Mouse (Mus musculus) lung, embryonic 16.5 days (tissue): ENCODE results near the gene 1700003E16Rik. TPM values are rescaled to one million over a fixed set of nuclear protein-coding genes. Genes with fewer than 3 reads are reported as not detected.

Experiments used
- ATAC-seq: fragments of 200-750 bp; cut with Nextera tagmentation; 2 replicates; pipeline ENCODE4 v1.8.0; 2017; ENCODE audit warnings: low read depth, mild to moderate bottlenecking, moderate library complexity
- H3K27ac ChIP-seq: fragments of 300-500 bp; sonication (generic); 2 replicates; pipeline ENCODE4 v1.5.1; 2014; ENCODE audit warnings: mild to moderate bottlenecking, control low read depth, low read length
- H3K27me3 ChIP-seq: fragments of 300-500 bp; sonication (generic); 2 replicates; pipeline ENCODE4 v1.6.1; 2014; ENCODE audit warnings: low read depth, low read length, mixed read lengths; ENCODE audit not compliant: control insufficient read depth, insufficient read depth
- H3K36me3 ChIP-seq: fragments of 300-500 bp; sonication (generic); 2 replicates; pipeline ENCODE4 v1.6.1; 2014; ENCODE audit warnings: low read length; ENCODE audit not compliant: control insufficient read depth, insufficient read depth
- H3K4me1 ChIP-seq: fragments of 300-500 bp; sonication (generic); replicated peaks from 2 replicates; pipeline ENCODE4 v1.6.1; 2014; ENCODE audit warnings: low read length, mixed read lengths; ENCODE audit not compliant: control insufficient read depth, insufficient read depth
- H3K4me2 ChIP-seq: fragments of 300-500 bp; sonication (generic); 2 replicates; pipeline ENCODE4 v1.6.1; 2014; ENCODE audit warnings: low read depth, low read length, control low read depth
- H3K4me3 ChIP-seq: fragments of 300-500 bp; sonication (generic); 2 replicates; pipeline ENCODE4 v1.5.1; 2014; ENCODE audit warnings: mild to moderate bottlenecking, low read length, control low read depth
- H3K9ac ChIP-seq: fragments of 300-500 bp; sonication (generic); 2 replicates; pipeline ENCODE4 v1.6.1; 2014; ENCODE audit warnings: low read length, control low read depth
- H3K9me3 ChIP-seq: fragments of 300-500 bp; sonication (generic); 2 replicates; pipeline ENCODE4 v1.6.1; 2016; ENCODE audit warnings: low read length; ENCODE audit not compliant: control insufficient read depth
- WGBS: fragments of 180-500 bp; shearing (Covaris S2); extraction: QIAGEN DNeasy Blood & Tissue Kit; methylation state at CpG from one replicate; pipeline ENCODE4 v1.1.7; 2014; 5-methylcytosine and 5-hydroxymethylcytosine counted together
- polyA plus RNA-seq: library from polyadenylated mRNA; unstranded; fragments of >200 nt; fragmentation: Nextera tagmentation; extraction: Ambion mirVana; gene quantifications from 2 replicates; pipeline ENCODE4 v1.2.1, GENCODE M21; 2015

1700003E16Rik gene
- 11.9 and 15.3 TPM in 2 replicates for polyA plus RNA-seq

DNA sequence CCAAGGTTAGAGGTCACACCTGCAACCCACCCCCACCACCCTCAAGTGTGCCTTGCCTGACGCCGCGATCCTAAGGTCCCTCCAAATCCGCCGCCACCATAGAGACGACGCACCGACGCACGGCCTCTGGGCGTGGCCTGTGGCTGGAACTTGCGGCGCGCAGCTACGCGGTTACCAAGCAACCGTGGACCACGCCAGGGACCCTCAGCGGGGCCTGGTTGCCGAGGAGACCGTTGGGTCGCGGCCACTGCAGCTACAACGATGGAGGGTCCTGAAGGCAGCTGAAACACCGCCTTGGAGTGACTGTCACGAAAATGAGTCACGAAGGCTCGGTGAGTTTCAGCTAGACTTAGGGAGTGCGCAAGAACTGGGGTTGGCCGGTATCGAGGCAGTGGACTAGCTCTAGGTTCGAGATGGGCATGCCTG lies at the start of gene 1700003E16Rik, which contains the start of gene Wdr54:
Gene 1700003E16Rik (plus strand): TSS at position 146 of the 426 bp plus-strand sequence.
Gene Wdr54 (minus strand): TSS at position 139 of the 426 bp plus-strand sequence.
- Histone ChIP-seq H3K9ac (peak within 1 kb of the TSS; percentile 54), H3K27ac (no peak within 1 kb of the TSS), H3K4me2 (peak within 1 kb of the TSS; percentile 81), H3K27me3 (peaks cover 7% of the 10 kb centered on the region), H3K9me3 (no peaks in the 10 kb centered on the region), H3K4me3 (peak within 1 kb of the TSS; percentile 56), H3K36me3 (peaks cover 6% of the 10 kb centered on the region; the same call in 1 of the 2 replicates), H3K4me1 (peaks cover 8% of the 10 kb centered on the region)
- peak; percentile 83 for ATAC-seq
- 2% methylated on average over 32 of the region's 32 CpGs for WGBS

DNA sequence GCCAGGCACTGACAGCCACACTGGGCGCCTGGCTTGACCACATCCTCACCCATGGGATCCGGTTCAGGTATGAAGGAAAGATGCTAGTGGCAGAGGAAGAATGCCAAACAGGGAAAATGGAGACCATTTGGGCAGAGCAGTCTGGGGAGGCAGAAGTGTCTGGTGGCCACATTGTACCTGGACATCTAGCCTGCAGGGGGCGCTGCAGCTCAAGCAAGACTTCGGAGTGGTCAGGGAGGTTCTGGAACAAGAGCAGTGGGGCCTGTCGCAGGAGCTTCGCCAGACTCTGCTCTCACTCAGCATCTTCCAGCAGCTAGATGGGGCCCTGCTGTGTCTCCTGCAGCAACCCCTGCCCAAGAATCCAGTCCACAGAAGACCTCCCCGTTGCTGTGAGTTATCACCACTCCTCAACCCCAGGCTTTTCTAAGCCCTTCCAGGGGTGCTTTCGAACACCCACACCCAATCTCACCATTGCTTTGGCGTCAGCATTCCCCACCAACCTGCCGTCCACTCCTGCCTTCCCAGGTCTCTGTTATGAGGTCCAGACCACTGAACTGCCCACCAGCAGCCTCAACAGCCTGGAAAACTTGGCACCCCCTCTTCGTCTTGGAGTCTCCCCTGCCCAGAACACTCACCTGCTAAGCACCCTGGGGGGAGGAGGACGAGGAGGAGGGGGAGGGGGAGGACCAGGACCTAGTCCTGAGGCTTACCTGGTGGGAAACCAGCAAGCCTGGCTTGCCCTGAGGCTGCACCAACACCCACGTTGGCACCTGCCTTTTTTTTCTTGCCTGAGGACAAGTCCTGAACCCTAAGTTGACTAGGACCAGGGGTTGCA lies 48.4 kb upstream of the 1700003E16Rik start:
- ATAC-seq: peak; percentile 25
- no peak overlapping the region for H3K27ac ChIP-seq
- no peaks in the 10 kb centered on the region for H3K27me3 ChIP-seq

DNA sequence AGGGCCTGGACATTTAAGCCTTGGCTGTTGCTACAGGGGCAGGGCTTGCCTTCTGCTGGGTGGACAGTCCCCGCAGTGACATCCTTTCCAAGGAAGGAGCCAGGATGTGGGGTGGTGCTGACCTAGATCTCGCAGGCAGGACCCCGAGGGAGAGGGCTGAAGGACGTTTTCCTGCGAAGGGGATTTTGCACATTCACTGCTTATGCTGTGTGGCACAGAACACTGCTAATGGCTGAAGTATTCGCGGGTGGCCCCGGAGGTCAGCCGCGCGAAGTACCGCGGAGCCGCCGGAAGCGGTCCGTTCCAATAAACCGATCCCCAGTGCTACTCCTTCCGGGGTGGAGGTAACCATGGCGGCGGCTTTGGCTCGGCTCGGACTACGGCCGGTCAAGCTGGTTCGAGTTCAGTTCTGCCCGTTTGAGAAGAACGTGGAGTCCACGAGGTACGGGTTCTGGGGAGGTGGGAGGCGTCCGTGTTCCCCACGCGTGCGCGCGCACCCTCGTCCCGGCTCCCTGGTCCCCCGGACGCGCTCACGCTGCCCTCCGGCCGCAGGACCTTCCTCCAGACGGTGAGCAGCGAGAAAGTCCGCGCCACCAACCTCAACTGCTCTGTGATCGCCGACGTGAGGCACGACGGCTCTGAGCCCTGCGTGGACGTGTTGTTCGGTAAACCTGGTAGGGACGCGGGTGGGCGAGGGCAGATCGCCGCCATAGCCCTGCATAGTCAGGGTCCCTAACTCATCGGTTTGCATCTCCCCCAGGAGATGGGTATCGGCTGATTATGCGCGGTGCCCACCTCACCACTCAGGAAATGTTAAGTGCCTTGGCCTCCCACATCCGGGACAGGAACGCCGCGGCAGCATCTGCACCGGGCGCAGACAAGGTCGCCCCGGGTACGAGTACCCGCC lies 47.2 kb upstream of the 1700003E16Rik start, which contains the start of gene Mrpl53:
Gene Mrpl53 (plus strand): TSS at position 279 of the 907 bp plus-strand sequence.
- Histone ChIP-seq H3K27ac (peak within 1 kb of the TSS; percentile 86), H3K27me3 (no peaks in the 10 kb centered on the region), H3K9ac (peak within 1 kb of the TSS; percentile 88), H3K4me3 (peak within 1 kb of the TSS; percentile 78), H3K4me2 (peak within 1 kb of the TSS; percentile 64), H3K9me3 (no peaks in the 10 kb centered on the region), H3K4me1 (peaks cover 15% of the 10 kb centered on the region), H3K36me3 (no peaks in the 10 kb centered on the region; the same call in 1 of the 2 replicates)
- WGBS: under 1% methylated on average over 76 of the region's 76 CpGs
- peak; percentile 89 for ATAC-seq

More for the DNA sequence above, 48.4 kb upstream of the 1700003E16Rik start:
- Histone ChIP-seq H3K36me3 (no peaks in the 10 kb centered on the region; the same call in 1 of the 2 replicates), H3K9ac (peak overlapping the region; percentile 88), H3K9me3 (no peaks in the 10 kb centered on the region), H3K4me1 (peaks cover 21% of the 10 kb centered on the region), H3K4me2 (peak overlapping the region; percentile 64), H3K4me3 (peak overlapping the region; percentile 78)
- WGBS: 40% methylated on average over 13 of the region's 13 CpGs

DNA sequence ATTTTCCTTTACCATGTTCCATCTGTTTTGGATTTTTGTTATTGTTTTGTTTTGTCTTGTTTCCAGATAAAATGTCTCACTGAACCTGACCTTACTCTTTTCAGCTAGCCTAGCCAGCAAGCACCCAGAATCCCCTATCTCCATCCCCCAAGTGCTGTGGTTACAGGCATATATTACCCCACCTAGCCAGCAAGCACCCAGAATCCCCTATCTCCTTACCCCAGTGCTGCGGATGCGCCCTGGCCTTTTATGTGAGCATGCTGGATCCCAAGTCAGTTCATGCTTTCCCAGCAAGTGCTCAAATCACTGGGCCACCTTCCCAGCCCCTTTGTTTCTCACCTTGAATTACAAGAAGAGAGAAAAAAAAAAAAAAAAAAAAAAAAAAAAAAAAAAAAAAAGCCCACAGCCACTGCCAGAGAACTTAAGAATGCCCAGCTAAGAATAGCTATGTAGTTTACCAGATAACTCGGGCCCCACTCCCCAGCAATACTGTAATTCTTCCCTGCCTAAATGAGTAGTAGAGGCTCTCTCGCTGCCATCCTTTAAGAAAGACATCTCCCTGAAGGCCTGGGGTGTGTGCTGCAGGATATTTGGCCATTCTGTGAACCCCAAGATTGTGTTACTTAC lies 44.6 kb upstream of the 1700003E16Rik start:
- H3K36me3 ChIP-seq: no peaks in the 10 kb centered on the region; the same call in 1 of the 2 replicates
- no peak overlapping the region for H3K27ac ChIP-seq
- no peak for ATAC-seq
- no peak overlapping the region for H3K4me3 ChIP-seq
- no peaks in the 10 kb centered on the region for H3K27me3 ChIP-seq
- 81% methylated on average over 4 of the region's 4 CpGs for WGBS
- H3K4me2 ChIP-seq: no peak overlapping the region
- H3K9ac ChIP-seq: no peak overlapping the region
- peaks cover 26% of the 10 kb centered on the region for H3K4me1 ChIP-seq
- H3K9me3 ChIP-seq: no peaks in the 10 kb centered on the region

DNA sequence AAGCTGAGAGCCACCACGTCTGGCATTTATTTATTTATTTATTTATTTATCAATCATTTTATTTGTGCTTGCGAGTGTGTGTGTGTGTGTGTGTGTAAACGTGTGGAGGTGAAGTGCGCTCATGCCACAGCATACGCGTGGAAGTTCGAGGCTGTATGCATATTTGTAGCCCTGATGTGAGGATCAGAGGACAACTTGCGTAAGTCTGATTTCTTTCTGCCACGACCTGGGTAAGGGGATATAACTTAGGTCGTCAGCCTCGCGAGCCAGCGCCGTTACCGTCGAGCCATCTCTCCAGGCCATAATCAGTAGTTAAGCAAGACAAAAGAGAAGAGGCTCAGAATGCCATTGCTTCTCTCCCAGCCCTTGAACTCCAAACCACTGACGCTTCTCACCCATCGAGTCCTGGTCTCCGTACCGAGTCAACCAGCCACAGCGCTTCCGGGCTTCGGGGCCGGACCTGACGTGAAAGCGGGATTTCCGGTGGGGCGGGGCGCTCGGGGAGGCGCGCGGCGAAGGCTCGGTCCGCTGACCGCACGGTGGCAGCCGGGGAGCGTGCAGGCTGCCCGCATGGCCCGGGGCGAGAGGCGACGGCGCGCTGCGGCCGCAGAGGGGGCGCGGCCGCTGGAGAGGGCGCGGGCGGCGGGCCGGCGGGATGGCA lies 41.1 kb upstream of the 1700003E16Rik start, which contains the start of gene Mogs:
Gene Mogs (plus strand): TSS at position 486 of the 661 bp plus-strand sequence.
- WGBS: 1% methylated on average over 44 of the region's 58 CpGs
- ATAC-seq: peak; percentile 94

DNA sequence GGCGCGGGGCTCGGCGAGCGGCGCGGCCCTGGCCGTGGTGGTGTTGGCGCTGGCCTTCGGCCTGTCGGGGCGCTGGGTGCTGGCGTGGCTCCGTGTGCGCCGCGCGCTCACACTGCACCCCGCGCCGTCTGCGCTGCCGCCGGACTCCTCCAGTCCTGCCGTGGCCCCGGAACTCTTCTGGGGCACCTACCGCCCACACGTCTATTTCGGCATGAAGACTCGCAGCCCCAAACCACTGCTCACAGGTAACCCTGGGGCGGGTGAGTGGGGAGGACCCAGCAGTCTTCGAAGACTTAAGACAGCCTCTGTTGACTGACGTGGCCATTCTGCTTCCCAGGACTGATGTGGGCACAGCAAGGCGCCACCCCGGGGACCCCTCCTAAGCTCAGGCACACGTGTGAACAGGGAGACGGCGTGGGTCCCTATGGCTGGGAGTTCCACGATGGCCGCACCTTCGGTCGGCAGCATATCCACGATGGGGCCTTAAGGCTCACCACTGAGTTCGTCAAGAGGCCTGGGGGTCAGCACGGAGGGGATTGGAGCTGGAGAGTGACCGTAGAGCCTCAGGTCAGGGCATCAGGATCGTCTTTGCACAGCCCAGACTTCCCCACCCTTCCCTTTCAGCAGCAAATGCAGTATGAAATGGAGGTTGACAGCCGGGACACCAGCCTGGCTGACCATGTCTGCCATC lies 40.4 kb upstream of the 1700003E16Rik start:
- Histone ChIP-seq H3K9ac (peak overlapping the region; percentile 90), H3K4me1 (peaks cover 27% of the 10 kb centered on the region), H3K9me3 (no peaks in the 10 kb centered on the region), H3K27ac (peak overlapping the region; percentile 69), H3K4me2 (peak overlapping the region; percentile 93), H3K27me3 (no peaks in the 10 kb centered on the region), H3K4me3 (peak overlapping the region; percentile 71), H3K36me3 (peaks cover 20% of the 10 kb centered on the region)
- ATAC-seq: peak; percentile 37; the same call in 1 of the 2 replicates
- WGBS: 1% methylated on average over 30 of the region's 48 CpGs

More for the DNA sequence above, 41.1 kb upstream of the 1700003E16Rik start, which contains the start of gene Mogs:
- Histone ChIP-seq H3K9me3 (no peaks in the 10 kb centered on the region), H3K36me3 (peaks cover 20% of the 10 kb centered on the region), H3K4me3 (peak within 1 kb of the TSS; percentile 71), H3K4me1 (peaks cover 25% of the 10 kb centered on the region), H3K9ac (peak within 1 kb of the TSS; percentile 90), H3K27ac (peak within 1 kb of the TSS; percentile 76), H3K27me3 (no peaks in the 10 kb centered on the region), H3K4me2 (peak within 1 kb of the TSS; percentile 93)

DNA sequence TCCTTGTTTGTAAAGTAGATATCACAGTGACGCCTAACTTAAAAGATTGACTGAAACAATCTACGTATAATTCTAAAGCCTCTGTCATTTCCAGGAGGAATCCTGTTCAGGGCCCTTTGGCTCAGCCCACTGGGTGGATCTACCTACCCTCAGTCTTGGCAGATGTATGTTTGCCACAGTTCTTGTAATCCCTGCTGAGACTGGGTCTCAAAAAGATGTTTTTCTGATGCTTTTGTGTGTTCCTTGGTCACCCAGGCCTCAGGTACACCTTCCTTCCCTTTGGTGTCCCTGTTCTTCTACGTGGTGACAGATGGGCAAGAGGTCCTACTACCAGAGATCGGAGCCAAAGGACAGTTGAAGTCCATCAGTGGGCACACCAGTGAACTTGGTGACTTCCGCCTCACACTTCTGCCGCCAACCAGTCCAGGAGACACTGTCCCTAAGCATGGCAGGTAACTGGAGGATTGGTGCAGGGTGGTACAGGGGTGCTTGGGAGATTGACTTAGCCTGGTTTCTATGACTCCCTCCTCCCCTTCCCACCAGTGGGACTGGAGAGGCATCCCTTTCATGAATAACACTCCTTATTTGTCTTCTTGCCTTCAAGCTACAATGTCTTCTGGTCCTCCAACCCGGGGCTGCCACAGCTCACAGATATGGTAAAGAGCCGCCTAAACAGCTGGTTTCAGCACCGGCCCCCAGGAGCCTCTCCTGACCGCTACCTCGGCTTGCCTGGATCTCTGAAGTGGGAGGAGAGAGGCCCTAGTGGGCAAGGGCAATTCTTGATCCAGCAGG lies 39.6 kb upstream of the 1700003E16Rik start:
- no peak for ATAC-seq
- Histone ChIP-seq H3K36me3 (peaks cover 20% of the 10 kb centered on the region), H3K9ac (peak overlapping the region; percentile 90), H3K27me3 (no peaks in the 10 kb centered on the region), H3K4me3 (peak overlapping the region; percentile 71), H3K4me1 (peaks cover 27% of the 10 kb centered on the region), H3K9me3 (no peaks in the 10 kb centered on the region), H3K27ac (peak overlapping the region; percentile 69), H3K4me2 (peak overlapping the region; percentile 93)
- 59% methylated on average over 11 of the region's 11 CpGs for WGBS
